Mouse (Mus musculus) limb, embryonic 13.5 days (tissue): ENCODE data around the gene Prmt3. TPM values are rescaled to one million over a fixed set of nuclear protein-coding genes. Genes with fewer than 3 reads are reported as not detected.

Experiments
- ATAC-seq: fragments of 200-750 bp; cut with Nextera tagmentation; 2 replicates; pipeline ENCODE4 v1.8.0; 2017; ENCODE audit warnings: low read depth, moderate number of reproducible peaks, moderate TSS enrichment; ENCODE audit not compliant: low FRiP score
- H3K27ac ChIP-seq: fragments of 300-500 bp; sonication (generic); 2 replicates; pipeline ENCODE4 v1.5.1; 2015; ENCODE audit warnings: inconsistent platforms, mild to moderate bottlenecking, moderate library complexity
- H3K27me3 ChIP-seq: fragments of 300-500 bp; sonication (generic); 2 replicates; pipeline ENCODE4 v1.6.1; 2015; ENCODE audit warnings: mild to moderate bottlenecking, inconsistent platforms
- H3K36me3 ChIP-seq: fragments of 300-500 bp; sonication (generic); 2 replicates; pipeline ENCODE4 v1.6.1; 2015; ENCODE audit warnings: inconsistent platforms, mild to moderate bottlenecking, moderate library complexity
- H3K4me1 ChIP-seq: fragments of 300-500 bp; sonication (generic); 2 replicates; pipeline ENCODE4 v1.6.1; 2015; ENCODE audit warnings: inconsistent platforms
- H3K4me2 ChIP-seq: fragments of 300-500 bp; sonication (generic); replicated peaks from 2 replicates; pipeline ENCODE4 v1.6.1; 2015; ENCODE audit warnings: inconsistent platforms, mild to moderate bottlenecking, moderate library complexity
- H3K4me3 ChIP-seq: fragments of 300-500 bp; sonication (generic); 2 replicates; pipeline ENCODE4 v1.5.1; 2015; ENCODE audit warnings: moderate library complexity, mild to moderate bottlenecking, inconsistent platforms
- H3K9ac ChIP-seq: fragments of 300-500 bp; sonication (generic); 2 replicates; pipeline ENCODE4 v1.6.1; 2015; ENCODE audit warnings: mild to moderate bottlenecking, inconsistent platforms
- H3K9me3 ChIP-seq: fragments of 300-500 bp; sonication (generic); 2 replicates; pipeline ENCODE4 v1.6.1; 2016; ENCODE audit warnings: inconsistent platforms
- WGBS: fragments of 180-500 bp; shearing (Covaris S2); methylation state at CpG from one replicate; pipeline ENCODE4 v1.1.7; 2015; 5-methylcytosine and 5-hydroxymethylcytosine counted together
- polyA plus RNA-seq: library from polyadenylated mRNA; unstranded; fragments of >200 nt; fragmentation: Nextera tagmentation; extraction: Ambion mirVana; gene quantifications from 2 replicates; pipeline ENCODE4 v1.2.1, GENCODE M21; 2015

Prmt3 gene
- polyA plus RNA-seq, 1 experiment from 2014 or later: 51.1 TPM

DNA sequence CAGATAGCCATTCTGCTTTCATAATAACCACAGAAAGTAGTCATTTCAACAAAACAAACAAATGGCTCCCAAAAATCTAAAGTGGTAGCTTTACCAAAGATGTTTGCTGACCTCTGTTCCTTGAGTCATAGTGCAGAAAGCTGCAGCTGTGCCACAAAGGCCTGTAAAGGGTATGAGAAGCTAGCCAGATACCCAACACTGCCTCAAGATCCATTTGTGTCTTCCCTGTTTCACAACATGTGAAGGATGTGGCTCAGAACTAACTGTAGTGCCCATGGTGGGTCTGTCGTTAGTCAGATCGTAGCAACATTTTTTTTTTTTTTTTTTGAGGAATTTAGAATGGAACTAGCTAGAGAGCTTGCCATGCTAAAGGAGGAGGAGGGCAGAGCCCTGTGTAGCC lies 46.4 kb downstream of the Prmt3 start:
- Histone ChIP-seq H3K9ac (no peak overlapping the region), H3K27ac (no peak overlapping the region), H3K36me3 (peaks cover 42% of the 10 kb centered on the region), H3K4me1 (no peaks in the 10 kb centered on the region), H3K4me2 (no peak overlapping the region), H3K9me3 (no peaks in the 10 kb centered on the region), H3K27me3 (no peaks in the 10 kb centered on the region), H3K4me3 (no peak overlapping the region)
- no peak for ATAC-seq
- 76% methylated on average over 2 of the region's 2 CpGs for WGBS

- no peak overlapping the region for H3K9ac ChIP-seq
- peaks cover 51% of the 10 kb centered on the region for H3K36me3 ChIP-seq
- WGBS: 86% methylated on average over 3 of the region's 3 CpGs
- no peak overlapping the region for H3K27ac ChIP-seq
- H3K27me3 ChIP-seq: no peaks in the 10 kb centered on the region
- H3K4me2 ChIP-seq: no peak overlapping the region
- H3K9me3 ChIP-seq: no peaks in the 10 kb centered on the region
- no peaks in the 10 kb centered on the region for H3K4me1 ChIP-seq
- ATAC-seq: no peak
- no peak overlapping the region for H3K4me3 ChIP-seq
Observed at GRCm38 (mm10) chr7:49825492-49825891, 47.3 kb downstream of the Prmt3 start.

DNA sequence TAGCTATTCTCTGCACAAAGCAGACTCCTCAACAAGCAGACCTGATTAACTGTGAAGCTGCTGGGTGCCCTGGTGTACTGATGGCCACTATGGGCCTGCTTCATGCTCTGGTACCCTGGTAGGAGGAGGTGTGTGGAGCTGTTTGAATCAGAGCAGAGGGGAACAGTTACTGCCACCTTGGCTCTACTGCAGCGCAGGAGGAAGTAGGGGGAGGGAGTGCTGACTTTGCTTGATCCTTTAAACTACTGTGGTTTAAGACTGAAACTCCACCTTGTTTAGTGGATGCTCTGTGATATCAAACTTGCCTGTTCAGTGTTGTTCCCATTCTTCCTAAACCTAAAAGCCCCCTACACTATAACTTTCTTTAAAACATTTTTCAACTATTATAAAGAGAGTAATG lies 49.8 kb downstream of the Prmt3 start:
- Histone ChIP-seq H3K9ac (no peak overlapping the region), H3K9me3 (no peaks in the 10 kb centered on the region), H3K4me1 (no peaks in the 10 kb centered on the region), H3K4me3 (no peak overlapping the region), H3K27ac (no peak overlapping the region), H3K27me3 (no peaks in the 10 kb centered on the region), H3K36me3 (peaks cover 55% of the 10 kb centered on the region), H3K4me2 (no peak overlapping the region)
- WGBS: 84% methylated on average over 1 of the region's 1 CpGs
- ATAC-seq: no peak

GRCm38 (mm10) chr7:49842366-49843282 lies 64.5 kb downstream of the Prmt3 start:
- ATAC-seq: no peak
- H3K36me3 ChIP-seq: peaks cover 14% of the 10 kb centered on the region
- H3K9ac ChIP-seq: no peak overlapping the region
- no peak overlapping the region for H3K4me3 ChIP-seq
- H3K9me3 ChIP-seq: no peaks in the 10 kb centered on the region
- no peak overlapping the region for H3K27ac ChIP-seq
- WGBS: 49% methylated on average over 11 of the region's 11 CpGs
- no peaks in the 10 kb centered on the region for H3K27me3 ChIP-seq
- H3K4me2 ChIP-seq: no peak overlapping the region
- peaks cover 10% of the 10 kb centered on the region; the same call in 1 of the 2 replicates for H3K4me1 ChIP-seq

GRCm38 (mm10) chr7:49843304-49843933 lies 65.3 kb downstream of the Prmt3 start:
- WGBS: 63% methylated on average over 6 of the region's 6 CpGs
- ATAC-seq: no peak
- Histone ChIP-seq H3K9me3 (no peaks in the 10 kb centered on the region), H3K9ac (no peak overlapping the region), H3K4me2 (no peak overlapping the region), H3K27ac (no peak overlapping the region), H3K4me3 (no peak overlapping the region), H3K4me1 (peaks cover 10% of the 10 kb centered on the region; the same call in 1 of the 2 replicates), H3K27me3 (no peaks in the 10 kb centered on the region), H3K36me3 (peaks cover 12% of the 10 kb centered on the region)

DNA sequence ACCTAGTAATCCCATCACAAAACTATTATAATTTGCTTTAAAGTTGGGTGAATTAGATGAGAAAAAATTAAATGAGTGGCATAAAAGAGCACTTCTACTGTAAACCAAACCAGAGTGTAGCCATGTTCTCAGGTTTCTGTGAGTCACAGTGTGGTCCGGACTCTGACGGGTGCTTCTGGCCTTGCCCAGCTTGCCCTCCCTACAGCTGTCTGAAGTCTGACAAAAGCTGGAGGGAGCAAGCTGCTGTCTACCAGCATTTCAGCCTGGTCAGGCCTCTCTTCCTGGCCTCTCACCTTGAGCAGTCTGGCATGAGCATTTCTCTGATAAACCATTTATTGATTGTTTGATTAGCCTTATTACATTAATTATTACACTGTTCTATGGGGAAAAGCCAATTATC lies 69.8 kb downstream of the Prmt3 start:
- H3K4me1 ChIP-seq: 0 out of 2 replicates have a peak, but pooled peaks cover 4% of the 10 kb centered on the region
- WGBS: 38% methylated on average over 2 of the region's 2 CpGs
- no peaks in the 10 kb centered on the region for H3K9me3 ChIP-seq
- no peak overlapping the region for H3K4me3 ChIP-seq
- H3K36me3 ChIP-seq: peaks cover 13% of the 10 kb centered on the region
- H3K27ac ChIP-seq: no peak overlapping the region
- no peaks in the 10 kb centered on the region for H3K27me3 ChIP-seq
- no peak for ATAC-seq
- H3K9ac ChIP-seq: no peak overlapping the region
- no peak overlapping the region for H3K4me2 ChIP-seq

DNA sequence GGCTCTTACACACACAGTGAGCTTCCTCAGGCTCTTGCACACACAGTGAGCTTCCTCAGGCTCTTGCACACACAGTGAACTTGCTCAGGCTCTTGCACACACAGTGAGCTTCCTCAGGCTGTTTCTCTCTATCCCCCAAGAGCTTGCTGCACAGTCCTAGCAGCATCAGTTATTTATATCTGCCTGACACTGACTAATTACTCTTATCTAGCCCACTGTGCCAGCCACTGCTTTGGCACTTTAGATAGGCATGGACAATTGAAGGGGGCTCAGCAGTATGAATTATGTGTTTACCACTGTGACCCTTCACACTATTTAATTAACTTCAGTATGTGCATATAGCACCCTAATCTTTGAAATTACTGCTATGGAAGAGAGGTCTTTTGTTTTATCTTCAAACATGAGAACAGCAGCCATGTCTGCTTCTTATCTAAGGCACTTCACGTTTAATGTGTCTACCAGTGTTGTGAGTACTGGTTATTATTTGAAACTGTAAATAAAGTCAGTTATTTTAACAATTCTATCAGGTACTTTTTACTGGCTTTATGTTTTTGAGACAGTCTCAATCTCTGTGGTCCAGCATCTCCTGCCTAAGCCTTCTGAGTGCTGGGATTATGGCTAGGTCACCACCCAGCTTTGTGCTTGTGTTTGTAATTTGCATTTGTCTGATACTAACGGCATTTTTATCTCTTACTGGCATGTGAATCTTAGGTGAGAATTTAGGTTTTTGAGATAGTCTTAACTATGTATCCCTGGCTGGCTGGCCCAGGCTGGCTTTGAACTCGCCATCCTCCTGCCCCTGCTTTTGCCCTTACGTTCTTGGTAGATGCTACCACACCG lies 75.4 kb downstream of the Prmt3 start:
- Histone ChIP-seq H3K9ac (no peak overlapping the region), H3K4me2 (no peak overlapping the region), H3K4me1 (no peaks in the 10 kb centered on the region), H3K36me3 (peaks cover 23% of the 10 kb centered on the region), H3K27ac (no peak overlapping the region), H3K9me3 (no peaks in the 10 kb centered on the region), H3K27me3 (no peaks in the 10 kb centered on the region), H3K4me3 (no peak overlapping the region)
- 87% methylated on average over 5 of the region's 5 CpGs for WGBS
- ATAC-seq: no peak

DNA sequence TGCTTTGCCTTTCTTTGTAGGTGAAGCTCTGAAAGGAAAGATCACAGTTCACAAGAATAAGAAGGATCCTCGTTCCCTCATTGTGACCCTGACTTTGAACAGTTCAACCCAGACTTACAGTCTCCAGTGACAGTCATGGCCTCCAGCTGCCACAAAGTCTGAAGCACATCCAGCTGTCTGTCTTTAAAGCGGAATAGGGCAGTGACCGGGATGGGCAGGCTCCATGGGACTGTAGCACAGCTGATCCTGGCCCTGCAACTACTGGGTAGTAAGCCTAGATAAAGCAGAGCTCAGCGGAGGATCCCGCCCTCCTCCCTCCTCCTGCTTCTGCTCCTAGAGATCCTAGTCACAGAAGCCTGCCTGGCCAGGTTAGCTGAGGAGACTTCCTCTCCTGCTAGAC lies 79.2 kb downstream of the Prmt3 start:
- Histone ChIP-seq H3K27ac (no peak overlapping the region), H3K9ac (no peak overlapping the region), H3K36me3 (peaks cover 18% of the 10 kb centered on the region), H3K4me2 (no peak overlapping the region), H3K4me3 (no peak overlapping the region), H3K4me1 (no peaks in the 10 kb centered on the region), H3K27me3 (no peaks in the 10 kb centered on the region), H3K9me3 (no peaks in the 10 kb centered on the region)
- 87% methylated on average over 5 of the region's 5 CpGs for WGBS
- ATAC-seq: no peak

- H3K36me3 ChIP-seq: peaks cover 18% of the 10 kb centered on the region
- H3K27ac ChIP-seq: no peak overlapping the region
- H3K9ac ChIP-seq: no peak overlapping the region
- no peaks in the 10 kb centered on the region for H3K4me1 ChIP-seq
- WGBS: 85% methylated on average over 3 of the region's 3 CpGs
- H3K27me3 ChIP-seq: no peaks in the 10 kb centered on the region
- no peak overlapping the region for H3K4me3 ChIP-seq
- ATAC-seq: no peak
- no peaks in the 10 kb centered on the region for H3K9me3 ChIP-seq
- H3K4me2 ChIP-seq: no peak overlapping the region
Observed at GRCm38 (mm10) chr7:49858257-49858656, 80.1 kb downstream of the Prmt3 start.

DNA sequence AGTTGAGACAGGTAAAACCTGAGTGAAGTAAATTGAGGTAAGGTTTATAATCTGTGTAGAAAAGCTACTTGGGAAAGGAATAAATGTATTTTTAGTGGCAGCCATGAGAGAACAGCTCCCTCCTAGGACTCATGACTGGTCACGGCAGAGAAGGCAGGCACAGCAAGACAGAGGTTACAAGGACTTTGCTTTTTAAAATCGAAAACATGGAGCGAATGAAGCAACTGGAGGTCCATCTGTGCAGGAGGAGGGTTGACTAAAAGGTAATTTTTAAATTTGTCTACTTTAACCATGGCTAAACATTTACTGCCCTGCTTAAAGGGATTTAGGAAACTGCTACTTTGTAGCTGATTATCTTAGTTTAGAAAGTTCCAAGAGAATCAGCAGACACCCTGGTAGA lies 81.7 kb downstream of the Prmt3 start:
- ATAC-seq: no peak
- H3K9ac ChIP-seq: no peak overlapping the region
- WGBS: 95% methylated on average over 3 of the region's 3 CpGs
- no peak overlapping the region for H3K4me2 ChIP-seq
- H3K36me3 ChIP-seq: peaks cover 18% of the 10 kb centered on the region
- H3K4me1 ChIP-seq: no peaks in the 10 kb centered on the region
- no peak overlapping the region for H3K4me3 ChIP-seq
- H3K9me3 ChIP-seq: no peaks in the 10 kb centered on the region
- no peak overlapping the region for H3K27ac ChIP-seq
- H3K27me3 ChIP-seq: no peaks in the 10 kb centered on the region

- 94% methylated on average over 2 of the region's 2 CpGs for WGBS
- Histone ChIP-seq H3K4me3 (no peak overlapping the region), H3K27me3 (no peaks in the 10 kb centered on the region), H3K9ac (no peak overlapping the region), H3K9me3 (no peaks in the 10 kb centered on the region), H3K27ac (no peak overlapping the region), H3K4me1 (no peaks in the 10 kb centered on the region), H3K36me3 (peaks cover 18% of the 10 kb centered on the region), H3K4me2 (no peak overlapping the region)
- no peak for ATAC-seq
Observed at GRCm38 (mm10) chr7:49861196-49861595, 83.0 kb downstream of the Prmt3 start.

- Histone ChIP-seq H3K4me3 (no peak overlapping the region), H3K4me2 (no peak overlapping the region), H3K9me3 (no peaks in the 10 kb centered on the region), H3K27ac (no peak overlapping the region), H3K27me3 (no peaks in the 10 kb centered on the region), H3K4me1 (no peaks in the 10 kb centered on the region), H3K9ac (no peak overlapping the region), H3K36me3 (0 out of 2 replicates have a peak, but pooled peaks cover 6% of the 10 kb centered on the region)
- 62% methylated on average over 3 of the region's 3 CpGs for WGBS
- ATAC-seq: no peak
Observed at GRCm38 (mm10) chr7:49863753-49864152, 85.6 kb downstream of the Prmt3 start.
